Mouse (Mus musculus) bone marrow, adult 2 months (tissue): ENCODE data around the gene Rnf220.

Experiments
- CTCF ChIP-seq: fragments of 200-500 bp; IDR thresholded peaks from 2 replicates; pipeline ENCODE4 v1.5.1; 2011; ENCODE audit warnings: low read length, control low read depth; ENCODE audit not compliant: control insufficient read depth, insufficient read depth
- POLR2A ChIP-seq: fragments of 200-500 bp; IDR thresholded peaks from 2 replicates; pipeline ENCODE4 v1.6.1; 2011; ENCODE audit warnings: low read depth, mild to moderate bottlenecking, control low read depth, low read length, borderline replicate concordance; ENCODE audit not compliant: control insufficient read depth

GRCm38 (mm10) chr4:117297819-117298218 is 199.0 kb downstream of the Rnf220 start:
- no peak for TF ChIP-seq POLR2A
- TF ChIP-seq CTCF, result no peak
